Mouse (Mus musculus) midbrain, embryonic 12.5 days (tissue): ENCODE data around the gene Fbxo2. TPM values are rescaled to one million over a fixed set of nuclear protein-coding genes. Genes with fewer than 3 reads are reported as not detected.
"Not testable (repeated sequence)": the region's sequence is repeated elsewhere in the genome, so short reads cannot be mapped to it uniquely, and the experiment has no call there.

Experiments used
- ATAC-seq: fragments of 200-750 bp; cut with Nextera tagmentation; 2 replicates; pipeline ENCODE4 v1.8.0; 2017; ENCODE audit warnings: low read depth, moderate TSS enrichment, moderate library complexity; ENCODE audit not compliant: low FRiP score
- H3K27ac ChIP-seq: fragments of 300-500 bp; sonication (generic); replicated peaks from 2 replicates; pipeline ENCODE4 v1.5.1; 2016; ENCODE audit warnings: mild to moderate bottlenecking
- H3K27me3 ChIP-seq: fragments of 300-500 bp; sonication (generic); 2 replicates; pipeline ENCODE4 v1.6.1; 2016; ENCODE audit warnings: mild to moderate bottlenecking
- H3K36me3 ChIP-seq: fragments of 300-500 bp; sonication (generic); 2 replicates; pipeline ENCODE4 v1.6.1; 2016
- H3K4me1 ChIP-seq: fragments of 300-500 bp; sonication (generic); 2 replicates; pipeline ENCODE4 v1.6.1; 2016
- H3K4me2 ChIP-seq: fragments of 300-500 bp; sonication (generic); replicated peaks from 2 replicates; pipeline ENCODE4 v1.6.1; 2016; ENCODE audit warnings: mild to moderate bottlenecking, moderate library complexity
- H3K4me3 ChIP-seq: fragments of 300-500 bp; sonication (generic); 2 replicates; pipeline ENCODE4 v1.5.1; 2016; ENCODE audit warnings: mild to moderate bottlenecking
- H3K9ac ChIP-seq: fragments of 300-500 bp; sonication (generic); replicated peaks from 2 replicates; pipeline ENCODE4 v1.6.1; 2016; ENCODE audit warnings: mild to moderate bottlenecking, moderate library complexity
- H3K9me3 ChIP-seq: fragments of 300-500 bp; sonication (generic); 2 replicates; pipeline ENCODE4 v1.6.1; 2016; ENCODE audit warnings: mild to moderate bottlenecking
- WGBS: fragments of 180-500 bp; shearing (Covaris S2); methylation state at CpG from one replicate; pipeline ENCODE4 v1.1.7; 2016; 5-methylcytosine and 5-hydroxymethylcytosine counted together
- polyA plus RNA-seq: library from polyadenylated mRNA; unstranded; fragments of >200 nt; fragmentation: Nextera tagmentation; extraction: Ambion mirVana; gene quantifications from 2 replicates; pipeline ENCODE4 v1.2.1, GENCODE M21; 2016

The Fbxo2 gene
- polyA plus RNA-seq, 1 experiment from 2014 or later = 2.1 TPM

GRCm38 (mm10) chr4:148165551-148165950, 5.1 kb downstream of the Fbxo2 start:
- 5% methylated on average over 17 of the region's 17 CpGs for WGBS
- H3K27ac ChIP-seq = no peak overlapping the region
- H3K4me1 ChIP-seq = peaks cover 37% of the 10 kb centered on the region
- H3K27me3 ChIP-seq = peaks cover 92% of the 10 kb centered on the region
- no peak overlapping the region for H3K4me3 ChIP-seq
- no peak for ATAC-seq
- no peak overlapping the region for H3K9ac ChIP-seq
- no peaks in the 10 kb centered on the region for H3K9me3 ChIP-seq
- H3K36me3 ChIP-seq = no peaks in the 10 kb centered on the region
- H3K4me2 ChIP-seq = no peak overlapping the region

DNA sequence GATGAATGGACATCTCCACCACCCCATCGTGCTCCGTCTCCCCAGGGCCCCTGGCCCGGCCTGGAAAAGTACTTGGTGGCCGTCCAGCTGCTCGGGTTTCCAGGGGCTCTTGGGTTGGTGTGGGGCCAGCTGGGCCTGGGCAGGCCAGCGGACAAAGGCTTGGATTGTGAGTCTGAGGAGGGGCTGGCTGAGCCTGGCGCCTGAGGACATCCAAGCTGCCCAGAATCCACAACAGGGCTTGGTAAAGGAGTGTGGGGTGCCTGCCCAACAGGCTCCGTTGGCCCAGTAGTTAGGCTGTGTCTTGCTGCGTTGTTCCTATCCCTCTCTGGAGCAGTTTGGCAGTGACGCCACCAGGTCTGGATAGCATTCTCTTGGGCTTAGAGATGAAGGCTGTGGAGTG, 6.0 kb downstream of the Fbxo2 start:
- peak; percentile 5; the same call in 1 of the 2 replicates for ATAC-seq
- no peaks in the 10 kb centered on the region for H3K9me3 ChIP-seq
- peaks cover 89% of the 10 kb centered on the region for H3K27me3 ChIP-seq
- peak overlapping the region; percentile 32 for H3K4me2 ChIP-seq
- H3K4me1 ChIP-seq = peaks cover 31% of the 10 kb centered on the region
- WGBS = 5% methylated on average over 10 of the region's 10 CpGs
- no peak overlapping the region for H3K27ac ChIP-seq
- H3K9ac ChIP-seq = no peak overlapping the region; the same call in 1 of the 2 replicates
- H3K36me3 ChIP-seq = no peaks in the 10 kb centered on the region
- H3K4me3 ChIP-seq = peak overlapping the region; percentile 11; the same call in 1 of the 2 replicates

GRCm38 (mm10) chr4:148166986-148167385, 6.6 kb downstream of the Fbxo2 start:
- no peak overlapping the region for H3K9ac ChIP-seq
- ATAC-seq = 0 out of 2 replicates have a peak, but pooled peaks have one; percentile 11
- H3K4me3 ChIP-seq = peak overlapping the region; percentile 11; the same call in 1 of the 2 replicates
- H3K27ac ChIP-seq = no peak overlapping the region
- peaks cover 31% of the 10 kb centered on the region for H3K4me1 ChIP-seq
- H3K9me3 ChIP-seq = no peaks in the 10 kb centered on the region
- H3K36me3 ChIP-seq = no peaks in the 10 kb centered on the region
- peak overlapping the region; percentile 32 for H3K4me2 ChIP-seq
- WGBS = 34% methylated on average over 4 of the region's 4 CpGs
- peaks cover 89% of the 10 kb centered on the region for H3K27me3 ChIP-seq

DNA sequence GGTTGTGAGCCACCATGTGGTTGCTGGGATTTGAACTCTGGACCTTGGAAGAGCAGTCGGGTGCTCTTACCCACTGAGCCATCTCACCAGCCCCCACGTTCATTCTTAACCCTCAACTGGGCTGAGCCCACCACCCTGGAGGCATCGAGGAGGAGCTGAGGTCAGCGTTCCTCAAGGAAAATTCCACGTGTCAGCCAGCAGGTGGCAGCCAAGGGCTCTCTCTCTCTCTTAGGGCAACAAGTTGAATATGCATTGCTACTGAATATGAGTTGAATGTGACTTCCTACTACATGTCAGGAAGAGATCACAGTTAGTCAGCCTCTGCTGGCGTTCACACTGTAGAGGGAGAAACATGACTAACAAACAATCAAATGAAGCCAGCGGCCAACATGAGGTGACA, 7.9 kb downstream of the Fbxo2 start:
- ATAC-seq = no peak
- Histone ChIP-seq H3K27me3 (peaks cover 89% of the 10 kb centered on the region), H3K9me3 (no peaks in the 10 kb centered on the region), H3K36me3 (no peaks in the 10 kb centered on the region), H3K9ac (no peak overlapping the region), H3K4me2 (no peak overlapping the region), H3K27ac (no peak overlapping the region), H3K4me3 (no peak overlapping the region), H3K4me1 (peaks cover 31% of the 10 kb centered on the region)
- WGBS = 27% methylated on average over 7 of the region's 7 CpGs

DNA sequence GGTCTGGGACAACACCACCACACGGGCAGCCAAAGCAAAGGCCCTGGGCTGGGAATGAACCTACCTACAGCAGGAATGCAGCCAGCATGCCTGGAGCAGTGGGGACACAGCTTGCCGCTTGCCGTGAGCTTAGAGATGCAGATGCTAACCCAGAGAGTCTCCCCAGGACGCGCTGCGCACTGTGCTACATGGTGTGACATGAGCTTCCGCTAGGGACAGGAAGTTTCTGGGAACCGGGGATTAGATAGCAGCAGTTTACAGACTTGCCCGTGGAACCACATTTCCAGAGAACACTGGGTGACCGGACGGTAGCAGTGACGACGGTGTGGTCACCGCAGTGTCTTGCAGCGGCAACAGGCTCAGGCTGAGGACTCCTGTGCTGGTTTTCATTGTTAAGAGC, 9.2 kb downstream of the Fbxo2 start:
- WGBS = 15% methylated on average over 15 of the region's 15 CpGs
- no peak overlapping the region for H3K4me3 ChIP-seq
- peaks cover 86% of the 10 kb centered on the region for H3K27me3 ChIP-seq
- H3K9me3 ChIP-seq = no peaks in the 10 kb centered on the region
- H3K4me2 ChIP-seq = no peak overlapping the region
- peaks cover 31% of the 10 kb centered on the region for H3K4me1 ChIP-seq
- no peak overlapping the region for H3K27ac ChIP-seq
- H3K9ac ChIP-seq = no peak overlapping the region
- no peak for ATAC-seq
- no peaks in the 10 kb centered on the region for H3K36me3 ChIP-seq

DNA sequence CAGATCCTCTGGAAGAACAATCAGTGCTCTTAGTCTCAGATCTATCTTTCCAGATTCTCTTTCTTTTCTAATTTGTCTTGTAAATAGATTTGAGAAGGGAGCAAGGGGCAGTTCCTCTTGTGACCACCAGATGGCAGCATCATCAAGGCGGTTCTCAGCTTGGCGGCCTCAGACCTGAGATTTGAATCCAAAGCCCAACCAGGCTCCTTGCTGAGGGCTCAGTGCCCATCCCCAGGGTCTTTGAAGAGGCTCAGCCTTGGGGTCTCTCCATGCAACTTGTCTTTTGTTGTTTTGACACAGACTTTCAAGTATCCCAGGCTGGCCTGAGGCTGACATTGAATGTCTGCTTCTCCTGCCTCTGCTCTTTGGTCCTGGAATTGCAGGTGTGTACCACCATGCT, 10.4 kb downstream of the Fbxo2 start:
- Histone ChIP-seq H3K4me2 (no peak overlapping the region), H3K27ac (no peak overlapping the region; the same call in 1 of the 2 replicates), H3K36me3 (no peaks in the 10 kb centered on the region), H3K9ac (no peak overlapping the region), H3K4me3 (no peak overlapping the region), H3K27me3 (peaks cover 86% of the 10 kb centered on the region), H3K9me3 (no peaks in the 10 kb centered on the region), H3K4me1 (peaks cover 30% of the 10 kb centered on the region)
- no peak for ATAC-seq
- WGBS = 0% methylated on average over 2 of the region's 2 CpGs

- Histone ChIP-seq H3K36me3 (no peaks in the 10 kb centered on the region), H3K4me2 (no peak overlapping the region), H3K27ac (no peak overlapping the region; the same call in 1 of the 2 replicates), H3K9ac (no peak overlapping the region), H3K4me3 (no peak overlapping the region), H3K9me3 (no peaks in the 10 kb centered on the region), H3K27me3 (peaks cover 86% of the 10 kb centered on the region), H3K4me1 (peaks cover 26% of the 10 kb centered on the region)
- ATAC-seq = no peak
- 4% methylated on average over 3 of the region's 3 CpGs for WGBS
These were observed 10.8 kb downstream of the Fbxo2 start for GRCm38 (mm10) chr4:148171261-148171660.

- peak; percentile 66 for ATAC-seq
- under 1% methylated on average over 30 of the region's 30 CpGs for WGBS
- no peaks in the 10 kb centered on the region for H3K36me3 ChIP-seq
- H3K9ac ChIP-seq = no peak overlapping the region; the same call in 1 of the 2 replicates
- H3K4me3 ChIP-seq = peak overlapping the region; percentile 18
- peaks cover 89% of the 10 kb centered on the region for H3K27me3 ChIP-seq
- H3K4me1 ChIP-seq = peaks cover 18% of the 10 kb centered on the region
- H3K9me3 ChIP-seq = no peaks in the 10 kb centered on the region
- H3K27ac ChIP-seq = peak overlapping the region; percentile 79
- H3K4me2 ChIP-seq = peak overlapping the region; percentile 46
These were observed 13.5 kb downstream of the Fbxo2 start for GRCm38 (mm10) chr4:148173811-148174494.

DNA sequence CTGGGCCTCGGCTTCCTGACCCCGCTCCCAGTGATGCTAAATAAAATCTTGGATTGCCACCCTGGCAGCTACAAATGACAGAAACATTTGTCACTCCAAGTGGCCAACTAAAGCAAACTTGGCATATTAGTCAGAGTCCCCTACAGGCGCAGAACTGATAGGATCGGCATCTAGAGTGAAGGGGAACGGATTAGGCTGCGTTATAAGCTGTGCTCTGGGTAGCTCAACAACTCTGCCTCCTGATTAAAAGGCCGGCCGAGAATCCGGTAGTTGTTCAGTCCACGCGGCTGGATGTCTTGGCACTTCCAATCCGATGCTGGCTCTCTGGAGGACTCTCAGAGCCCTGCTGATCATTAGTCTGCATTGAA, 14.1 kb downstream of the Fbxo2 start:
- H3K4me2 ChIP-seq = peak overlapping the region; percentile 46
- peak overlapping the region; percentile 18 for H3K4me3 ChIP-seq
- H3K9ac ChIP-seq = no peak overlapping the region
- ATAC-seq = no peak
- H3K27me3 ChIP-seq = peaks cover 91% of the 10 kb centered on the region
- no peaks in the 10 kb centered on the region for H3K36me3 ChIP-seq
- no peaks in the 10 kb centered on the region for H3K9me3 ChIP-seq
- H3K27ac ChIP-seq = peak overlapping the region; percentile 79
- 4% methylated on average over 12 of the region's 12 CpGs for WGBS
- peaks cover 16% of the 10 kb centered on the region for H3K4me1 ChIP-seq

DNA sequence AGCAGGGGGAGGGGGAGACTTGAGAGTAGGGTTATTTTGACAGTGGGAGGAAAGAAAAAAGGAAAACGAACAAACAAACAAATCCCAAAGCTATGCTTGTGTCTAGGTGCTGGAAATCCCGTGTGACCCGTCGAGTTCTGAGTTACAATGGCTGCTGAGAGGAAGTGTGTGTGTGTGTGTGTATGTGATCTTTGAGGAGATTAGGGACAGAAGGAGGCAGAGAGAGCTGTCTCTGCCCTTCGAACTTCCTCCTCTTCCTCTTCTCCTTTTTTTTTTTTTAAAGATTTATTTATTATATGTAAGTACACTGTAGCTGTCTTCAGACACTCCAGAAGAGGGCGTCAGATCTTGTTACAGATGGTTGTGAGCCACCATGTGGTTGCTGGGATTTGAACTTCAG, 16.2 kb downstream of the Fbxo2 start:
- not testable (repeated sequence) for H3K9ac ChIP-seq, ATAC-seq, H3K4me3 ChIP-seq, H3K27ac ChIP-seq, H3K4me2 ChIP-seq, H3K36me3 ChIP-seq, H3K9me3 ChIP-seq
- Histone ChIP-seq H3K27me3 (peaks cover 85% of the 10 kb centered on the region), H3K4me1 (peaks cover 15% of the 10 kb centered on the region)
- 64% methylated on average over 5 of the region's 6 CpGs for WGBS

GRCm38 (mm10) chr4:148177716-148178115, 17.3 kb downstream of the Fbxo2 start:
- Histone ChIP-seq H3K9me3 (no peaks in the 10 kb centered on the region), H3K9ac (no peak overlapping the region), H3K27ac (no peak overlapping the region), H3K4me2 (no peak overlapping the region), H3K4me3 (no peak overlapping the region), H3K36me3 (no peaks in the 10 kb centered on the region), H3K27me3 (peaks cover 78% of the 10 kb centered on the region), H3K4me1 (peaks cover 15% of the 10 kb centered on the region)
- no peak for ATAC-seq

DNA sequence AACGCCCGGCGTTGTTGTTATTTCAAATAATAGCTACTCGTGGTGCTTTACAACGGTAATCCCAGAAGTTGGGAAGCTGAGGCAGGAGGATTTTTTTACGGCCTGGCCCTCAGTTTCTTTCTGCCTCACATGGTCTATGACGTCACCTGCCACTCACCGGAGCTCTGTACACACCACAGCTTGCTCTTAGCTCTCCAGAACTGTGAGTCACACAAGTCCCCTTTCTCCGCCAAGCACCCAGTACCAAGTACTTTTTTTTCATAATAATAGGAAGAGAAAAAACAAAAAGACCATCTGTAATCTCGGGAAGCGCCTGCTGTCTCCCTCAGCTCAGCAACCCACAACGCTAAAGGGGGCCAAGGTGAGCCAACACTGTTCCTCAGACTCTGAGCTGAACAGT, 21.1 kb downstream of the Fbxo2 start:
- Histone ChIP-seq H3K4me2 (no peak overlapping the region), H3K27me3 (peaks cover 55% of the 10 kb centered on the region), H3K4me1 (peaks cover 8% of the 10 kb centered on the region), H3K9me3 (no peaks in the 10 kb centered on the region), H3K36me3 (no peaks in the 10 kb centered on the region), H3K27ac (no peak overlapping the region), H3K9ac (no peak overlapping the region), H3K4me3 (no peak overlapping the region)
- ATAC-seq = no peak
- WGBS = 88% methylated on average over 12 of the region's 12 CpGs

- H3K36me3 ChIP-seq = no peaks in the 10 kb centered on the region
- no peak for ATAC-seq
- no peak overlapping the region for H3K9ac ChIP-seq
- no peak overlapping the region for H3K27ac ChIP-seq
- 38% methylated on average over 8 of the region's 8 CpGs for WGBS
- H3K4me2 ChIP-seq = no peak overlapping the region
- H3K4me1 ChIP-seq = peaks cover 8% of the 10 kb centered on the region
- peaks cover 51% of the 10 kb centered on the region for H3K27me3 ChIP-seq
- H3K9me3 ChIP-seq = no peaks in the 10 kb centered on the region
- H3K4me3 ChIP-seq = no peak overlapping the region
These were observed 21.9 kb downstream of the Fbxo2 start for GRCm38 (mm10) chr4:148182363-148182762.
